Mouse (Mus musculus): ENCODE data around the gene Shf.

DNA sequence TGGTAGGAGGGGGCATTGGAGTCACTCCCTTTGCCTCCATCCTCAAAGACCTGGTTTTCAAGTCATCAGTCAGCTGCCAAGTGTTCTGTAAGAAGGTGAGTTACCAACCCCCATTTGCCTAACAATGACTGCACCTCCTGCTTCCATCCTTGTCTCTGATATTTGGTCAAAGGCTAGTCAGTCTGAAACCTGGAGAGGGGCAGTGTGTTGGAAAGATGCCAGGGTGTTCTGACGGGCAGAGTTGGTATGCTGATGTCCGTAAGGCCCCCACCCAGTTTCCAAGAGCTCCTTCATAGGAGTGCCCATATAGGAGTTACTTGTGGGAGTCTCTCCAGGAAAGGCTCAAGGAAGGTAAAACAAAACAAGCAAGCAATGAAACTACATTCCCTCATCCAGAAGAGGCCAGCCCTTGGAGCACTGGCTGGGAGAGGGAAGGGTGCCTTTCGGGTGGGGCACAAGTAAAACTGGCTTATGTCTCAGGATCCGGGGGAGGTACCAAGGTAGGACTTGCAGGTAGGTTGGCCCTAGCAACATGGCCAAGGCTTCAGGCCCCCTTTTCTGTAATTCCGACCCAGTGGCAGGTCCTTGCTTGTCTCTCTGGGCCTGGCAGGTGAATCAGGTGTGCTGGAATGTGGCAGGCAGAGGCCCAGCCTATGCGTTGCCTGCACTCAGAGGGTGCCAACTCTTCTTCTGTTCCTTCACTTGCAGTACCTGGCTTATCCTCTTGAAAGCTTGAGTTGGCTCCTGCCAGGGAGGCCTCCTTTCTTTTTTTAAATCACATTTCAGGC lies 23.7 kb downstream of the Shf start:
- no peak for TF ChIP-seq CTCF (IDR thresholded peaks at IDR 0.05; ENCODE audit: low read depth)
- no peak for TF ChIP-seq EP300 (IDR thresholded peaks at IDR 0.05; ENCODE audit: low read depth)
